Mouse (Mus musculus) ES-E14 (cell line): ENCODE data around the gene Klk8. TPM values are rescaled to one million over a fixed set of nuclear protein-coding genes. Genes with fewer than 3 reads are reported as not detected.

Experiments used
- DNase-seq: peaks from one replicate; pipeline ENCODE4 v3.0.0-alpha.2; 2013; ENCODE audit warnings: low read depth, low spot score
- H3K27ac ChIP-seq: 2 replicates; pipeline ENCODE4 v1.5.1; 2012; ENCODE audit warnings: low read depth, mild to moderate bottlenecking, low read length, moderate library complexity, mixed read lengths; ENCODE audit not compliant: poor library complexity, insufficient read depth, severe bottlenecking
- H3K36me3 ChIP-seq: 2 replicates; pipeline ENCODE4 v1.6.1; 2012; ENCODE audit warnings: mild to moderate bottlenecking, low read length, moderate library complexity, mixed read lengths; ENCODE audit not compliant: control insufficient read depth, poor library complexity, insufficient read depth, severe bottlenecking
- H3K4me1 ChIP-seq, 2 experiments: fragments of 150-350 bp in 1 of 2; sonication (generic) in 1 of 2; 2 replicates each; pipeline ENCODE4 v1.6.1; 2012; ENCODE audit warnings: low read length in 2 of 2, mild to moderate bottlenecking in 1 of 2, mixed read lengths in 1 of 2; ENCODE audit not compliant: control insufficient read depth in 2 of 2, insufficient read depth in 2 of 2, poor library complexity in 1 of 2
- H3K4me3 ChIP-seq, 2 experiments: fragments of 150-350 bp in 1 of 2; sonication (generic) in 1 of 2; 2 replicates each; pipeline ENCODE4 v1.5.1; 2012; ENCODE audit warnings: low read length in 2 of 2, low read depth in 1 of 2, mild to moderate bottlenecking in 1 of 2, mixed read lengths in 1 of 2; ENCODE audit not compliant: insufficient read depth in 1 of 2, poor library complexity in 1 of 2, severe bottlenecking in 1 of 2
- H3K9ac ChIP-seq: 2 replicates; pipeline ENCODE4 v1.6.1; 2012; ENCODE audit warnings: low read depth, mild to moderate bottlenecking, low read length, mixed read lengths; ENCODE audit not compliant: poor library complexity, insufficient read depth, severe bottlenecking
- H3K9me3 ChIP-seq: fragments of 150-350 bp; sonication (generic); 2 replicates; pipeline ENCODE4 v1.6.1; 2012; ENCODE audit warnings: low read depth, mild to moderate bottlenecking, low read length; ENCODE audit not compliant: control insufficient read depth, insufficient read depth
- CHD2 ChIP-seq: IDR thresholded peaks from 2 replicates; pipeline ENCODE4 v1.6.1; 2014; ENCODE audit warnings: mild to moderate bottlenecking, low read depth, low read length, inconsistent platforms
- HCFC1 ChIP-seq: IDR thresholded peaks from 2 replicates; pipeline ENCODE4 v1.6.1; 2012; ENCODE audit warnings: low read length, inconsistent platforms, borderline replicate concordance; ENCODE audit not compliant: insufficient read depth
- MAFK ChIP-seq: IDR thresholded peaks from 2 replicates; pipeline ENCODE4 v1.6.1; 2014; ENCODE audit warnings: mild to moderate bottlenecking, low read depth, low read length, inconsistent platforms; ENCODE audit not compliant: insufficient read depth
- ZC3H11A ChIP-seq: IDR thresholded peaks from 2 replicates; pipeline ENCODE4 v1.6.1; 2012; ENCODE audit warnings: low read depth, mild to moderate bottlenecking, inconsistent platforms, low read length, borderline replicate concordance
- ZNF384 ChIP-seq: IDR thresholded peaks from 2 replicates; pipeline ENCODE4 v1.6.1; 2012; ENCODE audit warnings: low read depth, low read length, inconsistent platforms
- in situ Hi-C, 2 experiments: fragments of 600-800 bp; cut with MboI; formaldehyde crosslinking; loops; one replicate each; pipeline ENCODE4 v1.15.1; 2025; ENCODE audit warnings: low sequenced_read_pairs in 2 of 2, inconsistent platforms in 1 of 2; ENCODE audit not compliant: unreplicated experiment in 2 of 2
- total RNA-seq: library from RNA; depleted of rRNA; stranded (reverse); fragments of 300-350 nt; gene quantifications from 2 replicates; pipeline ENCODE4 v1.2.3, GENCODE M21; 2012; rRNA removed

Klk8 gene
- total RNA-seq, 1 experiment = 24.9 TPM

- DNase-seq = no peak
- H3K9ac ChIP-seq = no peak overlapping the region
- in situ Hi-C loops = no loop called here
- no peaks in the 10 kb centered on the region for H3K9me3 ChIP-seq
- H3K4me1 ChIP-seq = no peaks in the 10 kb centered on the region; a peak in 1 of 4 replicates
- TF ChIP-seq CHD2 (no peak), ZNF384 (no peak), MAFK (no peak), ZC3H11A (no peak), HCFC1 (no peak)
- no peaks in the 10 kb centered on the region for H3K36me3 ChIP-seq
- no peak overlapping the region for H3K4me3 ChIP-seq
- no peak overlapping the region for H3K27ac ChIP-seq
Measured at GRCm38 (mm10) chr7:43827706-43828105, 30.3 kb downstream of the Klk8 start.

- Histone ChIP-seq H3K36me3 (no peaks in the 10 kb centered on the region), H3K4me1 (no peaks in the 10 kb centered on the region; a peak in 1 of 4 replicates), H3K9ac (no peak overlapping the region), H3K4me3 (no peak overlapping the region), H3K9me3 (no peaks in the 10 kb centered on the region), H3K27ac (no peak overlapping the region)
- DNase-seq = no peak
- in situ Hi-C loops = no loop called here
- TF ChIP-seq ZC3H11A (no peak), HCFC1 (no peak), ZNF384 (no peak), MAFK (no peak), CHD2 (no peak)
Measured at GRCm38 (mm10) chr7:43829006-43829405, 31.6 kb downstream of the Klk8 start.

DNA sequence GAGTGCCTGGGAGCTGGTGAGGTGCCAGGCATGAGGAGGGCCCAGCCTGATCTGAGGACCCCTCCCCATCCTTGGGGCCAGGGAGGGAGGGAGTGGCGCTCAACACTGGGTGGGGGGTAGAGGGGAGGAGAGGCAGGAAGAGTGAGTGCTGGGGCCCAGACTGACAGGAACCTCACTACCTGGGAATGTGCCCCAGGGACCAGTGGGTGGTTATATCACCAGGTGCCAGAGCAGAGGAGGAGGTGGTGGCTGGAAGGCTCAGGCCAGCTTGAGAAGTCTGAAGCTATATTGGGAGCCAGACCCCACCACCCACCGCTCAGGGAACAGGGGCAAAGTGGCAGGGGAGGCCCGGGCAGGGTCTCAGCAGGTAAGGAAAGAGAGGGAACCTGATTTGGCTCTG, 44.3 kb downstream of the Klk8 start, which contains the start of gene Klk5:
Klk5 (plus strand) TSS at position 271 of the 400 bp plus-strand sequence.
- H3K27ac ChIP-seq = no peak within 1 kb of the TSS
- H3K9ac ChIP-seq = no peak within 1 kb of the TSS
- no peaks in the 10 kb centered on the region for H3K9me3 ChIP-seq
- no peak for TF ChIP-seq ZC3H11A
- TF ChIP-seq ZNF384 = no peak
- no peak for TF ChIP-seq HCFC1
- no peak for TF ChIP-seq CHD2
- no peak for TF ChIP-seq MAFK
- no peak within 1 kb of the TSS for H3K4me3 ChIP-seq
- no peak for DNase-seq
- H3K36me3 ChIP-seq = no peaks in the 10 kb centered on the region
- in situ Hi-C loops = no loop called here
- H3K4me1 ChIP-seq = no peaks in the 10 kb centered on the region

DNA sequence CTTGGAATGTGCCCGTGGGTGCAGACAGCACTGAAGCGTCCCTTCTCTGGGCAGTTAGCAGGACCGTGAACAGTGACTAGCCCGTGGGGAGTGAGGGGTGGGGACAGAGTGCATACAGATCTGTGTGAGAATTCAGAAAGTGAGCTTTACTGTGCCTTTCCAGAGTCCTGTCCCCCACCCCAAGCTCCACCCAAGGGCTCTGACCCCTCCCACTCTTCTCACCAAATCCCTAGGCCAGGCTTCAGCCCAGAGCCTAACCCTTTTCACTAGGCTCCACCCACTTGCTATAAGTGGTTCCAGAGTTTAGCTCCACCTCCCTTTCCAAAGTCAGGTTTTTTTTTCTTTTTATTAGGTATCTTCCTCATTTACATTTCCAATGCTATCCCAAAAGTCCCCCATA, 46.4 kb downstream of the Klk8 start:
- Histone ChIP-seq H3K27ac (no peak overlapping the region), H3K9ac (no peak overlapping the region), H3K36me3 (no peaks in the 10 kb centered on the region), H3K4me1 (no peaks in the 10 kb centered on the region), H3K9me3 (no peaks in the 10 kb centered on the region), H3K4me3 (no peak overlapping the region)
- TF ChIP-seq MAFK = no peak
- no peak for TF ChIP-seq CHD2
- no peak for TF ChIP-seq HCFC1
- TF ChIP-seq ZNF384 = no peak
- no peak for TF ChIP-seq ZC3H11A
- DNase-seq = no peak
- in situ Hi-C loops = no loop called here

DNA sequence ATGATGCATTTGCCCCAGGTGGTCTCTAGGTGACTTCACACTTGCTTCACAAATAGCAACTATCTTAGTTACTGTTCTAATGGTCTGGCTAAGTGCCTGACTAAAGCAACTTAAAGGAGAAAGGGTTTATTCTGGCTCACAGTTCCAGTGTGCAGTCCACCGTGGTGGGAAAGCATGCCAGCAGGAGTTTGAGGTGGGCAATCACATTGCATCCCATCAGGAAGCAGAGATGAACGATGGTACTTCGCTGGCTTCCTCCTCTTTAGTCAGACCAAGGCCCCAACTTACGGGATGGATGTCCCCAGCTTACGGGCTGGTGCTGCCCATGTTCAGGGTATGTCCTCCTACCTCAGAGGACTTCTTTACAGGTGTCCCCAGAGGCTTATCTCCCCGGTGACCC, 54.2 kb downstream of the Klk8 start:
- Histone ChIP-seq H3K4me3 (no peak overlapping the region), H3K9me3 (no peaks in the 10 kb centered on the region), H3K36me3 (no peaks in the 10 kb centered on the region), H3K4me1 (peaks cover 2 to 13% of the 10 kb centered on the region in 2 experiments; a peak in 2 of 4 replicates), H3K27ac (no peak overlapping the region), H3K9ac (no peak overlapping the region)
- DNase-seq = no peak
- in situ Hi-C loops = no loop called here
- no peak for TF ChIP-seq ZNF384
- TF ChIP-seq HCFC1 = no peak
- no peak for TF ChIP-seq CHD2
- no peak for TF ChIP-seq MAFK
- TF ChIP-seq ZC3H11A = no peak

Other genes with a start within 250 kb of the Klk8 start
- gene Zfp658, start 235.3 kb upstream of the Klk8 start, total RNA-seq = 1.9 and 2.1 TPM in 2 replicates
- 9.2 and 9.9 TPM in 2 replicates for gene Zfp719, start 218.0 kb upstream of the Klk8 start, total RNA-seq
- gene Zfp819, start 190.4 kb upstream of the Klk8 start, total RNA-seq = 13.0 and 17.7 TPM in 2 replicates
- 0.11 TPM in 1 of 2 replicates, not detected in the other for gene Ceacam18, start 162.9 kb upstream of the Klk8 start, total RNA-seq
- not detected in 2 replicates for gene Siglece, start 137.4 kb upstream of the Klk8 start, total RNA-seq
- gene Ctu1, start 125.6 kb upstream of the Klk8 start, total RNA-seq = 9.6 and 10.0 TPM in 2 replicates
- gene Klk14, start 107.2 kb upstream of the Klk8 start, total RNA-seq = 0.18 TPM in 1 of 2 replicates, not detected in the other
- 0.36 and 1.5 TPM in 2 replicates for gene Klk13, start 85.0 kb upstream of the Klk8 start, total RNA-seq
- not detected in 2 replicates for gene Klk12, start 28.7 kb upstream of the Klk8 start, total RNA-seq
- gene Klk11, start 23.0 kb upstream of the Klk8 start, total RNA-seq = 1.7 and 2.4 TPM in 2 replicates
- 4.4 TPM in 2 replicates for gene Klk10, start 16.5 kb upstream of the Klk8 start, total RNA-seq
- gene Klk9, start 5.7 kb upstream of the Klk8 start, total RNA-seq = 0.13 TPM in 1 of 2 replicates, not detected in the other
- gene Klk7, start 13.7 kb downstream of the Klk8 start, total RNA-seq = 0.16 and 0.49 TPM in 2 replicates
- 0.21 and 0.54 TPM in 2 replicates for gene Klk6, start 26.9 kb downstream of the Klk8 start, total RNA-seq
- not detected in 2 replicates for gene Klk5, start 44.4 kb downstream of the Klk8 start, total RNA-seq
- not detected in 2 replicates for gene Klk4, start 83.6 kb downstream of the Klk8 start, total RNA-seq
- not detected in 2 replicates for gene Klk15, start 136.2 kb downstream of the Klk8 start, total RNA-seq
- not detected in 2 replicates for gene Klk1b8, start 153.1 kb downstream of the Klk8 start, total RNA-seq
- not detected in 2 replicates for gene Klk1b1, start 169.2 kb downstream of the Klk8 start, total RNA-seq
- gene Klk1b9, start 178.5 kb downstream of the Klk8 start, total RNA-seq = not detected in 2 replicates
- gene Klk1b11, start 198.3 kb downstream of the Klk8 start, total RNA-seq = not detected in 2 replicates
- gene Klk1b26, start 214.6 kb downstream of the Klk8 start, total RNA-seq = not detected in 2 replicates